Mouse (Mus musculus) adrenal gland, adult (tissue): Measurements from ENCODE around the gene Odf4.

Source experiments
- DNase-seq, 2 experiments: peaks; one replicate each; pipeline ENCODE4 v3.0.0; 2022 to 2023; ENCODE audit warnings: low spot score in 1 of 2; ENCODE audit not compliant: inconsistent age in 2 of 2

The Odf4 gene

DNA sequence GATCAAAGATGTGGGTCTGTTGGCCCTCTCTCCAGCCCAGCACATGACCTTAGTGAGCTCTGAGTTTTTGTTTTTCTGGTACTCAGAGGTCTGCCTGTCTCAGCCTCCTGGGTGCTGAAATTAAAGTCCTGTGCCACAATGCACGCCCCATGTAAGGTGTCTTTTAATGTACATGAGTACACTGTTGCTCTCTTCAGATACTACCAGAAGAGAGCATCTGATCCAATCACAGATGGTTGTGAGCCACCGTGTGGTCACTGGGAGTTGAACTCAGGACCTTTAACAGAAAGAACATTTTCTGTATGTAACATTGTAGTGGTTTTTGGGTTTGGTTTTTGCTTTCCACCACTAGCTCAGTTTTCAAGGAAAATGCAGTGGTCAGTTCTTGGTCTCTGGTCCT is 23.1 kb downstream of the Odf4 start:
- peak in 1 of 2 experiments; percentile 26 for DNase-seq

DNA sequence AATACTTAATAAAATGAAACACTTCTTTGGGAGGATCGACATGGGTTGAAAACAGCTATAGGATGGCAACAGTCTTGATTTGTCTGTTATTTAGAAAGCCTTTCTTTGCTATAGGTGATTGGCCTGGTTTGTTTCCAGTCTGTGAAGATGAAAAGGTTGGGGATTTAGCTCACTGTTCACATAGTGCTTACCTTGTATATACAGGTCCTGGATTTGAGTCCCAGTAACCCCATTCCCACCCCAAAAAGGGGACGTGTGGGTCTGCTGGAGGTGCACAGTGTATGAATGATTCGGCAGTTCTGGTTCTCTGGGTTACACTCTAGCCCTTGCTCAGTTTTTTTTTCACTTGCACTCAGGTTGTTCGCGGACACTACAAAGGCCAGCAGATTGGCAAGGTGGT is 24.1 kb downstream of the Odf4 start:
- DNase-seq, result no peak

DNA sequence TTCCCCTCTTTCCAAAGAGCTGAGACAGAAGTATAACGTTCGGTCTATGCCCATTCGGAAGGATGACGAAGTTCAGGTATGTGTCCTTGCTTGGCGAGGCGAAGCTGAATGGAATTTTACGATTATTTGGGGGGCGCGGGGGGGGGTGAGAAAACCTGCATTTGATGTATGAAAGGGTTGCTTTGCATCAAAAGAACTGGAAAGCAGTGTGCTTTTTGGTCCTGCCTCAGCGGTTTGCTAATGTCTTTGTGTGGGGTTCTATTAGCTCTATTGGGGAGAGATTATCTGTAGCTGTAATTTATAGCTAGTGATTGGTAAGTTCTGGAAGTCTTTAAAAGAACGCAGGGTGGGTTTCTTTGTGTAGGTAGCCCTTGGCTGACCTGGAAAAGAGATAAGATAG is 24.5 kb downstream of the Odf4 start:
- DNase-seq, result no peak

DNA sequence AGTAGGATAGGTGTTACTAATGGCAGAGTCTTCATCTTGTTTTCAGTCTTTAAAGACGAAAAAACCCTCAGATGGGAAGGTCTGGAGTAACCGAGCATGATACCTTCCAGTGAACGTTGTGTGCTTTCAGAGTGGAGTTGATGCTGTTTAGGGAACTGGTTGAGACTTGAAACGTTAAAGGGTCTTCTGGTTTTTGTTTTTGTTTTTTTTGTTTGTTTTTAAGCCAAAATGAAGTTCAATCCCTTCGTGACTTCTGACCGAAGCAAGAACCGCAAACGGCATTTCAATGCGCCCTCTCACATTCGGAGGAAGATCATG is 24.9 kb downstream of the Odf4 start:
- no peak for DNase-seq

DNA sequence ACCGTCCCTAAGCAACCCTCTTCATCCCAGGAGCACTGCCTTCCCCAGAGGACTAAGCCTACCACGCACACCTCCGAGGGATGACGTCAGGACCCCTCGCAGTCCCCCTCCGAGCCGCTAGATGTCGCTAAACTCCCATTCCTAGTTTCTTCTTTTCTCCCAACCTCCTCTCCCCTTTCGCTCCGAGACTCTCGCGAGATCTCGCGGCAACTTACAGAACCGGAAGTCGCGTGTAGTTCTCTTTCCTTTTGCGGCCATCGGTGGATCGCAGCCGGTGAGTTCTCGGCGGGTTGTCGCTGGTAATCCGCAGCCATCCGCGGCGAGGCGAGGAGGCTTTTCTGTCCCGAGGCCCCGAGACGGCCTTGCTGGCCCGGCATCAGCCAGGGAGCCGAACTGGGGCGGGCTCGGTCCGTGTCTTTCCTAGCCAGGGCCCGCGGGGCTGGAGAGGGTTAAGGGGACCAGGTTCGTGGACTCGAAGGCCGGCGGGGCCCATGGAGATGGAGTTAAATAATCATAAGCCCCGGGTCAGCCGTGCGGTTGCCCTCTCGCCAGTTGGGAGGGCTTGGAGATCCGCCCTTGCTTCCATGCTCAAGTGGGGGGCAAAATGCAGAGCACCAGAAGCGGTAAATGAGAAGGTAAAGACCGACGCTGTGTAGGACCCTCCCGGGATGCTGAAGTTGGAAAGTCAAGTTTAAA is 25.4 kb downstream of the Odf4 start, which contains the start of gene Rpl26:
Gene Rpl26, plus strand, starts transcription at position 233 of the 696 bp plus-strand sequence.
- peak; percentile 98 to 100 for DNase-seq

DNA sequence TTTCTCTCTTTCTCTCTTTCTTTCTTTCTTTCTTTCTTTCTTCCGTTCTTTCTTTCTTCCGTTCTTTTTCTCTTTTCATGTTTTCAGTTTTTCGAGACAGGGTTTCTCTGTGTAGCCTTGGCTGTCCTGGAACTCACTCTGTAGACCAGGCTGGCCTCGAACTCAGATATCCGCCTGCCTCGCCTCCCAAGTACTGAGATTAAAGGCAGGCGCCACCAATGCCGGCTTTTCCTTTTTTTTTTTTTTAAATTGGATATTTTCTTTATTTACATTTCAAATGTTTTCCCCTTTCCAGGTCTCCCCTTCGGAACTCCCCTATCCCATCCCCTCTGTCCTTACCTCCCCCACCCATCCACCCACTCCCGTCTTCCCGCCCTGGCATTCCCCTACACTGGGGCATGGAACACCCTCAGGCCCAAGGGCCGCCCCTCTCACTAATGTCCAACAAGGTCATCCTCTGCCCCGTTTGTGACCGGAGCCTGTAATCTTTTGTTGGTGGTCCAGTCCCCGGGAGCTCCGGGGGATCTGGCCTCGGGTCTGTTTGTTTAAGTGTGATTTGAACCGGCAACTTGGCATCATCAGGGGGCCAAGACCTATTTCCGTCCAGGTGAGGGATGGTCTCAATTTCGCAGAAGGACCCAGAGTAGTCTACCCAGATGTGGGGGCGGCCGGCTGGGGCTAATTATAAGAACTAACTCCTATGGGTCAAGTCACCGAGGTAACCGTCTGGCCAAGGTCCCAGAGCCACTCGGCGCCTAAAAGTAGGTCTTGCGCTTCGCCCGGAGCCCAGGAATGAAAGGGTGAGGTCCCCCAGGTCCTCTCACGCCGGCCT is 26.1 kb downstream of the Odf4 start:
- DNase-seq, result no peak

DNA sequence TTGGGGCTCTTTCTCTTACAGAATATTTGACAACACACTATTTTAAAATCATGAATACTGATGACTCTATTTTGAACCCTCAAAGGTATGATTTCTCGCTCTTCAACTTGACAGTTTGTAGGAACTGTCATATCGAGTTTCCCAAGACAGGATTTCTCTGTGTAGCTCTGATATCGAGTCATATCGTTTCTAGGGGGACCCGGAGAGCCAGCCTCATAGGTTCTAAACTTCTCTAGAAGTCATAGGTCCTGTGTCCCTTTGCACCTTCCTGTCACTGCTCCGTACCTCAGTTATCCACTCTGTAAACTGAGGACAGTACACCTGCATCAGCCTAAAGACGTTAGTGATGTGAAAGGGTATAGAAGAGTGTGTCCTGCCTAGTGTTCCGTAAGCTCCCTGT is 27.1 kb downstream of the Odf4 start:
- DNase-seq, result no peak

DNA sequence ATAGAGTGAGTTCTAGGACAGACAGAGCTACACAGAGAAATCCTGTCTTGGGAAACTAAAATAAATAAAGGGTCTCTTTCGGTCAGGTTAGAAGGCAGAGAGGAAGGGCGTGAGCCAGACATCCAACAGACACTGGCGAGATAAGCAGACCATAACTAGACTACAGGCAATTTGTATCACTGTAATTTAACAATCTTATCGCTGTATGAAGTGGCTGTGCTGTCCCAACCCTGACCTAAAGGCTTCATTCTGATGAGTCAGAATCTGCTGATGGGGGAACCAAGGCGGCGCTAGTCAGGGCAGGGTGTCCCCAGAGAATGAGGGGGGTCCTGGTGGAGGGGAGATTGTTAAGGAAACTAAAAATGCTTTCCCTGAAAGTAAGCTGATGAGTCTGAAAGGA is 28.1 kb downstream of the Odf4 start:
- peak; percentile 34 to 72 for DNase-seq

DNA sequence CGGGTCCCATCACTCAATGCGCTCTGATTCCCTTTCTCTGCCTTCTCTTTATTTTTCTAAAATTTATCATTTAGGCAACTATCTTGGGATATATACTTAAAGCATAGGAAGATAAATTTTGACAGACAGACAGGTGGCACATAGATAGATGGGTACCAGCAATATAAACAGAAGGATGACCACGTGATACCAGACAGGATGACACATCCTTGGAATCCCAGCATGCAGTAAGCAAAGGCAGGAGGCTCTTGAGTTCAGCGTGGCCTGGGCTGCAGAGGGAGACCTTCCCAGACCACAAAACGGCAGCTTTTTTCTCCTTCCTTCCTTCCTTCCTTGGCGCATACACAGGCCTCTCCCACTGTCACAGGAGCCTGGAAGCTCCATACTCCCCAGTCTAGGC is 29.0 kb downstream of the Odf4 start:
- no peak for DNase-seq

DNA sequence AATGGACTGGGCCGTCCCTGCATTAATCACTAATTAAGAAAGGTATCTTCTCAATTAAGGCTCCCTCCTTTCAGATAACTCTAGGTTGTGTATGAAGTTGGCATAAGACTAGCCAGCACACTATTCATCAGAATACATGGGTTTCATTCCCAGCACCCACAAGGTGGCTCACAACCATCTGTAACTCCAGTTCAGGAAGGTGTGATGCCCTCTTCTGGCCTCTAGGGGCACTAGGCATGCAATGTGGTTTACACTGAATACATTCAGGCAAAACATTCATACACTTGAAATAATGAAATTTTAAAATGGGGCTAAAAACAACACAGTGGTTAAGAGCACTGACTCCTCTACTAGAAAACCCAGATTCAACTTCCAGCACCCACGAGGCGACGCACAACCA is 29.8 kb downstream of the Odf4 start:
- peak in 1 of 2 experiments; percentile 66 for DNase-seq

DNA sequence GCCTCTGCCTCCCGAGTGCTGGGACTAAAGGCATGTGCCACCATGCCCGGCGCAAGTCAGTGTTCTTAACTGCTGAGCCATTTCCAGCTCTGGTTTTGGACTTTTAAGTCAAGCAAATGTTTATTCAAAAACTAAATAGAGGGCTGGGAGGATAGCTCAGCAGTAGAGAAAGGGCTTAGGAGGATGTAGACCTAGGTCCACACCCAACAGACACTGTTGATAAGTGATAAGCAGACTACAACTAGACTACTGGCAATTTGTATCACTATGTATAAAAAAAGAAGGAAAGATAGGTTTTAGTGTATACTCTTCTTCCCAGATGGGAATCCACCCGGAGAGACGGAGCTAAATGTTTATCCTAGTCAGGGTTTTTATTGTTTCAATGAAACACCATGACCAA is 30.6 kb downstream of the Odf4 start:
- no peak for DNase-seq

DNA sequence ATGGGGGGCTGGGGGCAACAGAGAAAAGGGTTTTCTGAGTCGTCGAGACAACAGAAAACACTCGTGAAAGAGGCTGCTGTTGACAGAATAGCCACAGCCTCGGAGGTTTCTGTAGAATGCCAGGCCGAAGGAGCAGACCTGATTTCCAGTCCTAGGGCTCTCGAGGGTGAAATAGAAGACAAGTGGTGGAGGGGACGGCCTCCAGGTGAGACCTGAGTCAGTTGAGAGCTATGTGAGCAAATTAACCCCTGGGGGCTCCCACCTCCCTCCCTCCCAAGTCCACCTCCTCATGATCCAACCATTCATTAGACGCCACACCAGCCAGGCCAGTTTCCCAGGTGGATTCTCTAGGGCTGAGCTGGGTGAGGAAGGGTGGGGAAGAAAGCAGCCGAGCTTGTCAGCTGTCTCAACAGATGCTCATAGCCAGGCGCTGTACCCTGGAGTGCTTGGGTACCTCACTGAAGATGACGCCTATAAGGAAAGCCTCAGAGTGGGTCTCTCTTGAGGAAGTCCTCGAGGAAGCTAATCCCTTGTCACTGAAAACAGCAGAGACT is 32.9 kb downstream of the Odf4 start:
- DNase-seq, result no peak

DNA sequence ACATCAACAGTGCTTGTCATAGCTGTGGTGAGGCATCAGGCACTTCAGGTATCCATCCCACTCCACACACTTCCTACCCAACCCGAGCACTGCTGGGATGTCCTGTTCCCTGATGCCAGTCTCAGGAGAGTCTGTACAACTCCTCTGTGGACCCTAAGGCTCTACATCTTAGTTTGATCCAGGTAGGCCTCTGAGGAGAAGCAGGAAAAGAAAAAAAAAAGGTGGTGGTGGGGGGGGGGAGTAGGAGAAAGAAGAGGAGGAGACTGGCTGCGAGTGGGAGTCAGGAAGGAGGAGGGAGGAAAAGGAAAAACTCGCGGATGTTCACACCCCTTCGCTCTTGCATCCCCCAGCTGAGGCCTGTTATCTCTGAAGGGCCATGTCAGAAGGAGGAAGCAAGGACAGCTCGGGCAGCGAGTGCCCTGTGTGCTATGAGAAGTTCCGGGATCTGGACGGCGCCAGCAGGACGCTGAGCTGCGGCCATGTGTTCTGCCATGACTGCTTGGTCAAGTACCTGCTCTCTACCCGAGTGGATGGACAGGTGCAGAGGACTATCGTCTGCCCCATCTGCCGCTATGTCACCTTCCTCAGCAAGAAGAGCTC is 34.5 kb downstream of the Odf4 start:
- DNase-seq, result peak in 1 of 2 experiments; percentile 27

DNA sequence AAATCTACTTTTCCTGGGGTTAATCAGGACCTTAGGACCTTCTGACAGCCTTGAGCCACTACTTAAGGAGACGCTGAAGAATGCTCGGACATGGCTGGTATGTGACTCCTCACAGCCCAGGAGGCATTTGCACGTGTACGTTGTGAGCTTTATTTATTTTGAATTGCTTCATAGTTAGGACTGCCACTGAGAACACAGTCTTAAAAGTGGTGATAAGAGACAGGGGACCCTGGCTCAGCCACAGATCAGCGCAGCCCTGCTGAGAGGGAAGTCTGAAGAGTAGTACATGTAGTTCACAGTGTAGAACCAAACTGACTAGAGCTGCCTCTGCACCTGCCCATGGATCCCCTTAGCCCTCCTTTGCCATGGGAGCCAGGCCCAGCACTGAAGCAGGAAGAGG is 35.1 kb downstream of the Odf4 start:
- DNase-seq, result no peak

DNA sequence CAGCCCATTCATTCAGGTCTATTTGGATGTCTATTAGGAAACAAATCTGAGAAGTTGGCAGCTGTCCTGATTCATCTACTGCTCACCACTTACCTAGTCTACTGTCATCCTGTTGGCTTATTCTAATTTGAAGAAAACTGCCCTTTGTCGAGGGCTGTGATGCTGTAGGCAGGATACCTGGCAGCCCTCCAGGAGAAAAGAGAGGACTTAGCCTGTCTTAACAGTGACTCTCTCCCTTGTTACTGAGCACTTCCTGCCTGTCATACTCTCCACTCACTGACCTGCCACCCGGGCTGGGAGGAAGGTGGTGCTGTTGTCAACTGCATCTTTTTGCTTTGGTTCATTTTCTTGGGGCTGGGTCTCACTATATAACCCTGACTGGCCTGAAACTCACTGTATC is 36.3 kb downstream of the Odf4 start:
- DNase-seq, result no peak

DNA sequence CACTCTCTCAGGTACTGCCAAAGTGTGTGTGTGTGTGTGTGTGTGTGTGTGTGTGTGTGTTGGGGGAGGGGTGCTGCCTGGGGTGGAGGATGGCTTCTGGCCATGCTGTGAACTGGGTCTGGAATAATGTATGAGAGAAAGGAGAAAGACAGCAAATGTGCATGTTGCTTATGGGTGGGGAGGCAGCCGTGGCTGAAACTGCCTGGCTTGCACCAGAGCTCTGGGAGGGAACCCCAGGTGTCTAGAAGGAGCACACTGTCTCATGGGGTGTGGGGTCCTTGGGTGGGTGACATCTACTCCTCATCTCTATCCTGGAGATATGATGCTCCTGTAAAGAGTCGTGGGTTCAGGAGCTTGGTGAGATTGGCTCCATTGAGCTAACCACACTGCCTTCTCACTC is 38.2 kb downstream of the Odf4 start:
- DNase-seq, result no peak

DNA sequence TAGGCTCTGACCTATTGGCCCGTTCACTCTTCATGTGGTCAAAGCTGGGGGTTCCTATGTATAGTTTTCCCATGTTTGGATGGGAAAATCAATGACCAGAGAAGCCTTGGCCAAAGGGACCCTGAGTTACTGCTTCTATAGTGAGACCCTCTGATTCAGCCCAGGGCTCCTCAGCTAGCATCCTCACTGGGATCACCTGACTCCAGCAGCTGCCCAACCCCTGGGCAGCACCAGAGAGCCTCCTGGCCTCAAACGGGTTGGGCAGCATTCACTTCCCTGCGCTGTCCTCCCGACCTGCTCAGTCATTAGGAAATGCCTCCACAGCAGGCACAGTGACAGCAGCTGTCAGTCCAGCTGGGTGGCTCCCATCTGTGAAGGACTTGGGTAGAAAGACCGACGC is 38.6 kb downstream of the Odf4 start, which contains the start of gene Rnf222:
Gene Rnf222, plus strand, starts transcription at position 301 of the 400 bp plus-strand sequence.
- no peak for DNase-seq

DNA sequence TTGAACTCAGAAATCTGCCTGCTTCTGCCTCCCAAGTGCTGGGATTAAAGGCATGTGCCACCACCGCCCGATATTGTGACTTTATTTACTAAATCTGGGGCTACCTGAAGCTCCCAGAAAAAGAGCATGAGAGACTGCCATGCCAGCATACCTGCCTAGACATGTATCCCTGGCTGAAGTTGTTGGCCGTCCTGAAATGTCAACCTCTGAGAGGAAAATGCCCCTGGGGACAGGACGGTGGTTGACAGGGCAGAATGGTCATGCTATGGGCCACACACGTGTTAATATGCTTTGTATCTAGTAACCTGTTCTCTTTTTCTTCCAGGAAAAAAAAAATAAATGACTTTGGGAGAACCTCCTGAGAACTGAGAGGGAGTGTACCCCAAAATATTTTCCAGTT is 40.8 kb downstream of the Odf4 start:
- DNase-seq, result no peak

DNA sequence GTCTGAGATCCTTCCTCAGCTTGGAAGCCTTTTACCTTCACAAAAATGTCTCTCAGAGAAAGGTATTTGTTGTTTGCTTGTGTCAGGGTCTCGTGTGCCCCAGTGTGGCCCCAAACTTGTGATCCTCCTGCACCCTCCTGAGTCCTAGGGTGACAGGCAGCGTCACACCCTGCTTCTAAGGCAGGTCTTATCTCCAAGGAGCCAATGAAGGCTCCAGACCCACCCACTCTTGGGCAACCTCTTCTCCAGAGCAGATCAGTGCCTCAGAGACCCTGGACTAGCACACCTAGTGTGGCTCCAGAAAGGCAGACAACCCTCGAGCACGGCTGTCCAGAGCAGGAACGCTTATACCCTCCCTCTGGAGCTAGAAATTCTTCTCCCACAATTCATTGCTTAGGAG is 42.5 kb downstream of the Odf4 start:
- no peak for DNase-seq

DNA sequence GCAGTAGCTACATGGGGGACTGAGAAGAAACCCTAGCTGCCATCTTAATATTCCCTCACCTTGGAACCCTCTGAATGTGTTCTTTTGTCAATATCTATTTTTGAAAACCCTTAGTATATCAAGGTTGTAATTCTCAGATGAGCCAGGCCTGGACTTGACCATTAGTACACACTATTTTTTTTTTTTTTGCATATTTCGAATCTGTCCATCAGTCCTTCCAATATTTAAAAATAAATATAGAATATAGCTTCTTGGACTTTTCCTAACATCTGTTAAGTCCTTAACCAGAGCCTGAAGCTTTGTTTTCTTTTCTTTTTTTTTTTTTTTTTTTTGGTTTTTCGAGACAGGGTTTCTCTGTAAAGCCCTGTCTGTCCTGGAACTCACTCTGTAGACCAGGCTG is 43.0 kb downstream of the Odf4 start:
- no peak for DNase-seq

DNA sequence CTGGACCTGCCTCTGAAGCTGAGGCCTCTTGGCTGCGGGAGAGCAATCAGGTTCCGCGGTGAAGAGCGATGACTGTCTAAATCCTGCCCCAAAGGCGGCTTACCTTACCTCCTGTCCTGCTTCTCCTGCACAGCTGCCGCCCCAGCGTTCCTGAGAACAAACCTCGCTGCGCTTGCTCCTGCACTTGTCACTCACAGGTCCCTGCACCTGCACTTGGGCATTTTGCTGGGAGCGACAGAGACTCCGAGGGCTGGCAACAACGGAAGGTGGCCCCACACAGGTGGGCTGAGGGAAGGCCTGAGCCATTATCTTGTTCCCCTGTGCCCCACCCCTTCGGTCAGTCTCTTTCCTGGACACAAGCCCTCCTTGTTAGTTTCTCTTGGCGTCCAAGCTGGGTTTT is 44.8 kb downstream of the Odf4 start:
- DNase-seq, result no peak

DNA sequence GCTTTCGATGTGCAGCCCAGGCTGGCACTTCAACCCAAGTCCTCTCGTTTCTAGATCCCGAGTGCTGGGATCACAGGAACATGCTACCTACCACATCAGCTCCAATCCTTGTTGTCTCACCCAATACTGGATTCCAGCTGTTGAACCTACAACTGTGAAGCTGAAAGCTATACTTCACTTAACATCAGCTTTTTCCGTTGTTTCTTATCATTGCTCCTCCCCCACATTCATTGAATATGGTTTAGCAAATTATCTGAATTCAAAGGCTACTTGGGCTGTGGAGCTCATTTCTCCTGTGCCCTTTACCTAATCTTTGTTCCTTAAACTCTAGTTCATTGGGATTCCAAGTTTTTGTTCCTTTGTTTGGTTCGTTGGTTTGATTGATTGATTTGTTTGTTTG is 48.1 kb downstream of the Odf4 start:
- DNase-seq, result no peak
